Mouse (Mus musculus) heart, adult 2 months (tissue): ENCODE data around the gene Gm42417.

Experiments used
- CTCF ChIP-seq: fragments of 200-600 bp; IDR thresholded peaks from 2 replicates; pipeline ENCODE4 v1.8.1; 2022; ENCODE audit warnings: antibody characterized with exemption, mild to moderate bottlenecking, moderate library complexity
- POLR2A ChIP-seq: fragments of 200-500 bp; IDR thresholded peaks from 2 replicates; pipeline ENCODE4 v1.6.1; 2011; ENCODE audit warnings: mild to moderate bottlenecking, low read depth, low read length, control low read depth; ENCODE audit not compliant: insufficient read depth

- TF ChIP-seq CTCF (no peak), POLR2A (no peak)
Measured at GRCm38 (mm10) chr1:36542925-36543324, 3.7 kb upstream of the Gm42417 start.
